Mouse (Mus musculus) liver, embryonic 14.5 days (tissue): ENCODE data around the gene Siae. TPM values are rescaled to one million over a fixed set of nuclear protein-coding genes. Genes with fewer than 3 reads are reported as not detected.

Source experiments
- ATAC-seq: fragments of 200-750 bp; cut with Nextera tagmentation; 2 replicates; pipeline ENCODE4 v1.8.0; 2017; ENCODE audit warnings: moderate number of reproducible peaks, mild to moderate bottlenecking, moderate library complexity; ENCODE audit not compliant: insufficient read depth
- DNase-seq, 3 experiments: peaks; one replicate each; pipeline ENCODE4 v3.0.0-alpha.2; 2012 to 2013; ENCODE audit warnings: low read depth in 3 of 3, low spot score in 3 of 3
- H3K27ac ChIP-seq: fragments of 300-500 bp; sonication (generic); 2 replicates; pipeline ENCODE4 v1.5.1; 2014; ENCODE audit warnings: moderate library complexity, mild to moderate bottlenecking, control low read depth, inconsistent platforms
- H3K27me3 ChIP-seq: fragments of 300-500 bp; sonication (generic); 2 replicates; pipeline ENCODE4 v1.6.1; 2014; ENCODE audit warnings: mild to moderate bottlenecking, low read length, moderate library complexity; ENCODE audit not compliant: control insufficient read depth, insufficient read depth
- H3K36me3 ChIP-seq: fragments of 300-500 bp; sonication (generic); replicated peaks from 2 replicates; pipeline ENCODE4 v1.6.1; 2014; ENCODE audit warnings: low read depth; ENCODE audit not compliant: control insufficient read depth, insufficient read depth
- H3K4me1 ChIP-seq, 2 experiments: fragments of 200-500 bp in 1 of 2; fragments of 300-500 bp in 1 of 2; sonication (generic) in 1 of 2; replicated peaks; 2 replicates each; pipeline ENCODE4 v1.6.1; 2012 to 2014; ENCODE audit warnings: antibody characterized with exemption in 1 of 2, inconsistent platforms in 1 of 2, low read length in 1 of 2; ENCODE audit not compliant: control insufficient read depth in 2 of 2, insufficient read depth in 2 of 2
- H3K4me2 ChIP-seq: fragments of 300-500 bp; sonication (generic); 2 replicates; pipeline ENCODE4 v1.6.1; 2014; ENCODE audit warnings: low read depth, mild to moderate bottlenecking, control low read depth, moderate library complexity
- H3K4me3 ChIP-seq, 2 experiments: fragments of 200-500 bp in 1 of 2; fragments of 300-500 bp in 1 of 2; sonication (generic) in 1 of 2; 2 replicates each; pipeline ENCODE4 v1.5.1; 2012 to 2014; ENCODE audit warnings: low read depth in 2 of 2, low read length in 2 of 2, mild to moderate bottlenecking in 2 of 2, control low read depth in 1 of 2, inconsistent platforms in 1 of 2, moderate library complexity in 1 of 2; ENCODE audit not compliant: insufficient read depth in 1 of 2
- H3K9ac ChIP-seq: fragments of 300-500 bp; sonication (generic); replicated peaks from 2 replicates; pipeline ENCODE4 v1.6.1; 2014; ENCODE audit warnings: mild to moderate bottlenecking, control low read depth, moderate library complexity
- H3K9me3 ChIP-seq: fragments of 300-500 bp; sonication (generic); 2 replicates; pipeline ENCODE4 v1.6.1; 2016; ENCODE audit warnings: low read length, mixed read lengths; ENCODE audit not compliant: control insufficient read depth
- CTCF ChIP-seq: IDR thresholded peaks from 2 replicates; pipeline ENCODE4 v1.5.1; 2016; ENCODE audit warnings: antibody characterized with exemption, low read depth, control low read depth
- EP300 ChIP-seq: IDR thresholded peaks from 2 replicates; pipeline ENCODE4 v1.6.1; 2016; ENCODE audit warnings: antibody characterized with exemption, low read depth
- WGBS: fragments of 180-500 bp; shearing (Covaris S2); extraction: QIAGEN DNeasy Blood & Tissue Kit; methylation state at CpG from one replicate; pipeline ENCODE4 v1.1.7; 2014; ENCODE audit not compliant: insufficient replicate concordance; 5-methylcytosine and 5-hydroxymethylcytosine counted together
- polyA plus RNA-seq, 2 experiments: library from polyadenylated mRNA; depleted of rRNA in 1 of 2; stranded (reverse) in 1 of 2; unstranded in 1 of 2; fragments of >200 nt; fragmentation: Nextera tagmentation in 1 of 2; extraction: Ambion mirVana in 1 of 2; gene quantifications; 2 replicates each; pipeline versions ENCODE4 v1.2.1 to v1.2.3; 2012 to 2014

Siae gene
- polyA plus RNA-seq, 2 experiments: 2.2 to 5.7 TPM

DNA sequence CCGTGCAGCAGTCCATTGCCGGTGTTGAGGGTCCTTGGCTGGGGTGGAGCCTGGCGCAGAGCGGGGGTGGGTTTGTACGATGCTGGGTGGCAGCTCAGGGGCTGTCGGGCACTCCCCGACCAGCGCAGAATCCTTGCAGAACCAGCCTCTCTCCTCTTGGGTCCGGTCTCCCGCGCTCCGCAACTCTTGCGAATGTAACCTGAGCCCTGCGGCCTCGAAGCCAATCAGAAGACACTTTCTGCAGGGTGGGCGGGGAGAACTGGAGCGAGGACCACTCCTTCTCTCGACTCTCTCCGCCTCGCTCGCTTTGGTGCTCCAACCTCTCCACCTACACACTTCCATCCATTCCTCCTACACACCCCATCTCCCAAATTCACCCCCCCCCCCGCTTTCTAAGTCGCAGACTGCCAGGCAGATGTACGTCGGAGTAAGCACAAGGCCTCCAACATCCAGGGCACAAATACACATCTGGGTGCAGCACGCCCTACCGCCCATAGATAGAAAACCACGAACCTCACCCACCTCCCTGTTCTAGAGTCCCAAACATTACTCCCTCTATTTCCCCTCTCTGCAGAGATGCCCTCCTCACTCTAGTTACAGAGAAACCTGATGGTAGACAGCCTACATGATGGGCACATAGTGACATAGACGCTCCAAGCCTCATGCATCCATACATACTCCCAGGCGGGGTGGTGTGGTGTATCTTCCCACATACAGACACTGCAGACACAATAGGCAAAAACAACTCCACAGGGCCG, 2.8 kb upstream of the Siae start, which contains the start of gene Nrgn:
TSS of gene Nrgn (minus strand) at position 369 of the 758 bp plus-strand sequence.
- DNase-seq (peak; percentile 54 to 66 (median 59)), ATAC-seq (peak; percentile 81)
- Histone ChIP-seq H3K36me3 (no peaks in the 10 kb centered on the region), H3K9ac (peak within 1 kb of the TSS; percentile 55), H3K4me1 (peaks cover 0 to 37% of the 10 kb centered on the region in 2 experiments; a peak in 2 of 4 replicates), H3K4me2 (peak within 1 kb of the TSS; percentile 84), H3K27me3 (peaks cover 8% of the 10 kb centered on the region), H3K4me3 (peak within 1 kb of the TSS; percentile 44 to 51), H3K27ac (no peak within 1 kb of the TSS), H3K9me3 (no peaks in the 10 kb centered on the region)
- TF ChIP-seq EP300 (no peak), CTCF (no peak)
- WGBS: 2% methylated on average over 31 of the region's 31 CpGs

DNA sequence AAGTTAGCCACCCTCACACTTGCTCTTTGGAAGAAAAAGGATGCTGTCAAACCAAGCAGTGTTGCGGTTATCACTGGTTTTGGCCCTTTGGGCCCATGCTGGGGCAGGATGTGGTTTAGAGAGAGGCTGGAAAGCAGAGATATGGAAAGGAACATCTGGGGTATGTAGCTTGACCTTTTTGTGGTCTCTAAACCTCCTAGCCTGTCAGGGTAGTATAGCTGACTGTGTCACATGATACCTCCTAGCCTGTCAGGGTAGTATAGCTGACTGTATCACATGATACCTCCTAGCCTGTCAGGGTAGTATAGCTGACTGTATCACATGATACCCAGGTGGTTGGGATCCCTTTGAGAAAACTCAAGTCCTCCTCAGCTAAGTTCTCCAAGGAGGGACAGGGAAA, 1.2 kb upstream of the Siae start:
- DNase-seq: no peak
- peak; percentile 80 for ATAC-seq
- Histone ChIP-seq H3K9me3 (no peaks in the 10 kb centered on the region), H3K4me2 (no peak overlapping the region), H3K4me3 (no peak overlapping the region), H3K27ac (no peak overlapping the region), H3K9ac (no peak overlapping the region), H3K4me1 (peaks cover 0 to 37% of the 10 kb centered on the region in 2 experiments; a peak in 2 of 4 replicates), H3K36me3 (no peaks in the 10 kb centered on the region), H3K27me3 (peaks cover 8% of the 10 kb centered on the region)
- TF ChIP-seq CTCF: no peak
- peak; percentile 45; the same call in 1 of the 2 replicates for TF ChIP-seq EP300
- 19% methylated on average over 1 of the region's 1 CpGs for WGBS

DNA sequence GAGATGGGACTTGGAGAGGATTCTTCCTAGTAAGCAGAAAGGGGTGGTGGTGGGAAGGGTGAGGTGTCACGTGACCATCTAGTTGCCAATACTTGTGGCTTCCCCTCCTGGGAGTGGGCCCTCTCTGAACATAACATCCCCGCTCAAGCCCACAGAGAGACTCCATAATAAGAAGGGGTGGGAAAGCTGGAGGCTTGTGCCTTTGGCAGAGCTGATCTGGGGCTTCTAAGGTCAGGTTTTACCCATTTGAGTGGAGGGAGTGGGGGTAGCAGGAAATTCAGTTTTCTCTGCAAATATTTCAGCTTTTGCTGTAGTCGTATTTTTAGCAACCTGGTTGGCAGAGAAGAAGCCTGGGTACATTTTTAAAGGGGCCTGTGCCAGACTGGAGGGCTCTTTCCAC, 868 bp downstream of the Siae start:
- Histone ChIP-seq H3K36me3 (no peaks in the 10 kb centered on the region), H3K4me1 (peaks cover 0 to 35% of the 10 kb centered on the region in 2 experiments; a peak in 2 of 4 replicates), H3K27me3 (peaks cover 7% of the 10 kb centered on the region), H3K27ac (no peak overlapping the region), H3K4me2 (no peak overlapping the region), H3K9me3 (no peaks in the 10 kb centered on the region), H3K4me3 (no peak overlapping the region), H3K9ac (no peak overlapping the region)
- DNase-seq (no peak), ATAC-seq (no peak)
- TF ChIP-seq CTCF (no peak), EP300 (no peak)
- 43% methylated on average over 3 of the region's 3 CpGs for WGBS

DNA sequence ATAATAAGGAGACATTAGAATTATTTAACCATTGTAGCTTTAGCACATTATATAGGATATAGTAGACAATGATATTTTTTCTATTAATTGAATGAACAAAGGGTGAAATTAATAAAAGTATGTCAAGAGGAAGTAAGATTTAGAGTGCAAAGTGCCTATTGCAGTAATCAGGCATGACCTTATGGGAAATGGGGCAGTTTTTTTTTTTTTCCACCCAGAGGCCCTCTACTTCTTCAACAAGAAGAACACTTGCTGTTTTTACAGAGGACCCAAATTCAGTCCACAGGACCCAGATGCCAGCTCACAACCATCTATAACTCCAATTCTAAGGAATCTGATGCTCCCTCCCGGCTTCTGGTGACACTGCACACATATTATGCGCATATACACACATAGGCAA, 5.1 kb downstream of the Siae start:
- Histone ChIP-seq H3K9ac (no peak overlapping the region), H3K4me3 (no peak overlapping the region), H3K9me3 (no peaks in the 10 kb centered on the region), H3K4me1 (peaks cover 11 to 19% of the 10 kb centered on the region in 2 experiments), H3K4me2 (no peak overlapping the region), H3K27me3 (no peaks in the 10 kb centered on the region), H3K27ac (no peak overlapping the region), H3K36me3 (no peaks in the 10 kb centered on the region)
- TF ChIP-seq EP300 (no peak), CTCF (no peak)
- ATAC-seq (no peak), DNase-seq (no peak)
- WGBS: 84% methylated on average over 2 of the region's 2 CpGs

DNA sequence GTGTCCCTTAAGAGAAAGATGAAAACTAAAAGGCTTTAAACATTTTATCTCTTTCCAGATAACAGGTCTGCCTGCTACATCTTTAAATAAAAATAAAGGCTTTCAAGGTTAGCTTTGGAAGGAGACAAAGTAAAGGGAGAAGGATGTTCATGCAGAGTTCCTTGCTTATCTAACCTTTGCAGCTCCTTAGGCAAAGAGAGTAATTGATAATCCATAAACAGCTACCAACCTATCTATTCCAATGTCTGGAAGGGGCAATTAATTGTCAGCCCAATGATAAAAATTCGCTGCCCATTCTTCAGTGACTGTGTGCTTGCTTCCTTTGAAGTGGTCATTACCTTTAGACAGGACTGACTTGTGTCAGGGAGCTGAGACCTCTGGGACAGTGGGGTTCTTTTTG, 8.3 kb downstream of the Siae start:
- H3K4me1 ChIP-seq: peaks cover 27 to 42% of the 10 kb centered on the region in 2 experiments
- H3K4me2 ChIP-seq: peak overlapping the region; percentile 20; the same call in 1 of the 2 replicates
- no peaks in the 10 kb centered on the region for H3K36me3 ChIP-seq
- TF ChIP-seq EP300 (peak; percentile 69), CTCF (no peak)
- no peak overlapping the region for H3K4me3 ChIP-seq
- no peak overlapping the region for H3K9ac ChIP-seq
- H3K27me3 ChIP-seq: no peaks in the 10 kb centered on the region
- DNase-seq: no peak
- ATAC-seq: peak; percentile 36; the same call in 1 of the 2 replicates
- H3K27ac ChIP-seq: no peak overlapping the region
- H3K9me3 ChIP-seq: no peaks in the 10 kb centered on the region
- 9% methylated on average over 1 of the region's 1 CpGs for WGBS
